Mouse (Mus musculus): ENCODE results near the gene Wnt4. TPM values are rescaled to one million over a fixed set of nuclear protein-coding genes. Genes with fewer than 3 reads are reported as not detected.

The Wnt4 gene
- polyA plus RNA-seq, 1 experiment: 0.05 TPM

DNA sequence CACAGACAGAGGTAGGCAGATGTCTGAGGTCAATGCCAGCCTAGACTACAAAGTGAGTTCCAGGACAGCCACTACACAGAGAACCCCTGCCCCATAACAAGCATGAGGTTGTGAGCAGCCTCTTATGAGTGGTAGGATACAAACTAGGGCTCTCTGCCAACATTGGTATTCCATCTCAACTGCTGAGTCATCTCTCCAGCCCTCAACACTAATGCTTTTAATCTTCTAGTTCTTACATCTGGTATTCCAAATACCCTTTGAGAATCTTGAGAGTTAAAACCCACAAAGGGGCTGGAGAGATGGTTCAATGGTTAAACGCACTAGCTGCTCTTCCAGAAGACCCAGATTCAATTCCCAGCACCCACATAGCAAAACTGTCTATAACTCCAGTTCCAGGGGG, 62.1 kb downstream of the Wnt4 start:
- WGBS: 60% methylated on average over 1 of the region's 1 CpGs
- H3K36me3 ChIP-seq (ENCODE audit: control insufficient read depth, insufficient read depth, low read length): peaks cover 13% of the 10 kb centered on the region
- no peak for DNase-seq (ENCODE audit: low read depth in 1 of 2, low spot score in 2 of 2)

DNA sequence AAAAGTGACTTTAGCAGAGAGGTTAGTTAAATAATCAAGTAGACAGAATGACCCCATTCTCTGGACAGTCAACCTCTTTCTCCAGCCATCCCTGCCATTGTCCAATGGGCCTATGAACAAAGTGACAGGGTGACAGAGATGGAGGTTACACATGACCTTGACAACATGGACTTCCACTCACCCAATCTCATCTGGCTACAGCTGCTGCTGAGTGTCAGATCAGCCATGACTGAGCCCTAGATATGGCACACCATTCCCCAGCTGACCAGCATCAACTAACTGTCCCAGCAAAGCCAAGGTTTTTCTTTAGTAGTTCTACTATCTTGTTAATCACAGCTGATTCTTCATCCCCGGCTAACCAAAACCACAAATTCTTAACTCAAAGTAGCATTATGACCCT, 65.5 kb downstream of the Wnt4 start:
- H3K36me3 ChIP-seq (ENCODE audit: control insufficient read depth, insufficient read depth, low read length): peaks cover 4% of the 10 kb centered on the region

More for the DNA sequence above, 62.1 kb downstream of the Wnt4 start:
- Histone ChIP-seq H3K27ac (ENCODE audit: insufficient read depth, low read length) (no peak overlapping the region), H3K27me3 (ENCODE audit: control insufficient read depth, insufficient read depth, low read length) (no peaks in the 10 kb centered on the region), H3K4me3 (ENCODE audit: extremely low read depth, insufficient read depth, insufficient read length) (no peak overlapping the region), H3K4me1 (ENCODE audit: control insufficient read depth, insufficient read depth, insufficient read length) (peaks cover 9% of the 10 kb centered on the region)
- TF ChIP-seq CTCF (IDR thresholded peaks at IDR 0.05; ENCODE audit: extremely low read depth, insufficient read depth, insufficient read length, insufficient replicate concordance): no peak
- TF ChIP-seq POLR2A (IDR thresholded peaks at IDR 0.05; ENCODE audit: low read depth, low read length): no peak

DNA sequence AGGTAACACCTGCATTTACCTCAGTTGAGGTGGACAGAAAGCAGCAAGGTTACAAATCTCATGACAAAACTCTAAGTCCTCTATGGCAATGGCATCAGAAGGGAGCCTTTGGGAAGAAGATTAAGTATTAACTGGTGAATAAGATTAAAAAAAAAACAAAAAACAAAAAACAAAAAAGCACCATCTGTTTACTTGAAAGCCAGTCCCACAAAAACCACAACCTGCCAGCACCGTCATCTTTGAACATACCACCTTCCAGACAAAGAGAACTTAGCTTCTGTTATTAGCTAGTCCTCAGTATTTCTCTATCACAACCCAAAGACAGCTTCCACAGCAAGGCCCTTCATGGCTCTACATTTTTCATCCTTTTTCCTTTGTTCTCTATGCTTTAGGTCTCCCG, 67.8 kb downstream of the Wnt4 start:
- Histone ChIP-seq H3K4me1 (ENCODE audit: control insufficient read depth, insufficient read depth, insufficient read length) (peaks cover 16% of the 10 kb centered on the region), H3K27me3 (ENCODE audit: control insufficient read depth, insufficient read depth, low read length) (no peaks in the 10 kb centered on the region), H3K36me3 (ENCODE audit: control insufficient read depth, insufficient read depth, low read length) (peaks cover 4% of the 10 kb centered on the region), H3K4me3 (ENCODE audit: extremely low read depth, insufficient read depth, insufficient read length) (no peak overlapping the region), H3K27ac (ENCODE audit: insufficient read depth, low read length) (no peak overlapping the region)
- DNase-seq (ENCODE audit: low read depth in 1 of 2, low spot score in 2 of 2): no peak
- WGBS: 45% methylated on average over 2 of the region's 2 CpGs
- no peak for TF ChIP-seq POLR2A (IDR thresholded peaks at IDR 0.05; ENCODE audit: low read depth, low read length)
- no peak for TF ChIP-seq CTCF (IDR thresholded peaks at IDR 0.05; ENCODE audit: extremely low read depth, insufficient read depth, insufficient read length, insufficient replicate concordance)

More for the DNA sequence above, 65.5 kb downstream of the Wnt4 start:
- no peak for DNase-seq (ENCODE audit: low read depth in 1 of 2, low spot score in 2 of 2)
- H3K4me1 ChIP-seq (ENCODE audit: control insufficient read depth, insufficient read depth, insufficient read length): peaks cover 17% of the 10 kb centered on the region
- H3K27me3 ChIP-seq (ENCODE audit: control insufficient read depth, insufficient read depth, low read length): no peaks in the 10 kb centered on the region
- 21% methylated on average over 1 of the region's 1 CpGs for WGBS
- no peak overlapping the region for H3K4me3 ChIP-seq (ENCODE audit: extremely low read depth, insufficient read depth, insufficient read length)
- no peak overlapping the region for H3K27ac ChIP-seq (ENCODE audit: insufficient read depth, low read length)
- TF ChIP-seq POLR2A (IDR thresholded peaks at IDR 0.05; ENCODE audit: low read depth, low read length) (no peak), CTCF (IDR thresholded peaks at IDR 0.05; ENCODE audit: extremely low read depth, insufficient read depth, insufficient read length, insufficient replicate concordance) (no peak)

DNA sequence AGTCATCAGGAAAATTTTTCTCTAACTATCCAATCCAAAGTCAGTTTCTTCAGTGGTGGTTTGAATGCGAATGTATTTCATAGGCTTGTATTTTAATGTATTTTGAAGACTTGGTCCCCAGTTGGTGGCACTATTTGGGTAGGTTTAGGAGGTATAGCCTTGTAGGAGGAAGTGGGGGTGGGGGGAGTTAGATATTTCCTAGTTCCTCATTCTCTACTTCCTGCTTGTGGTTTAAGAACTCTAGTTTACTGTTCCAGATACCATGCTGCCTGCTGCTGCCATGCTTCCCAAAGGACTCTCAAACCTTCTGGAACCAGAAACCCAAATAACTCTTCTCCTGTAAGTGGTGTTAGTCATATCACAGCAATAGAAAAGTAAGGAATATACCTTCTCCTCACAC, 68.5 kb downstream of the Wnt4 start:
- no peaks in the 10 kb centered on the region for H3K27me3 ChIP-seq (ENCODE audit: control insufficient read depth, insufficient read depth, low read length)
- peak; percentile 49 to 81 for DNase-seq (ENCODE audit: low read depth in 1 of 2, low spot score in 2 of 2)
- H3K36me3 ChIP-seq (ENCODE audit: control insufficient read depth, insufficient read depth, low read length): peaks cover 4% of the 10 kb centered on the region
- TF ChIP-seq CTCF (IDR thresholded peaks at IDR 0.05; ENCODE audit: extremely low read depth, insufficient read depth, insufficient read length, insufficient replicate concordance) (no peak), POLR2A (IDR thresholded peaks at IDR 0.05; ENCODE audit: low read depth, low read length) (no peak)
- H3K27ac ChIP-seq (ENCODE audit: insufficient read depth, low read length): no peak overlapping the region; the same call in 1 of the 2 replicates
- H3K4me1 ChIP-seq (ENCODE audit: control insufficient read depth, insufficient read depth, insufficient read length): peaks cover 19% of the 10 kb centered on the region
- WGBS: 34% methylated on average over 1 of the region's 1 CpGs
- H3K4me3 ChIP-seq (ENCODE audit: extremely low read depth, insufficient read depth, insufficient read length): no peak overlapping the region

Other genes starting within 250 kb of the Wnt4 start
- gene Zbtb40, start 228.7 kb upstream of the Wnt4 start, polyA plus RNA-seq (2012; rRNA removed): 8.8 and 12.6 TPM in 2 replicates
- 42.1 and 55.5 TPM in 2 replicates for gene Cdc42, start 80.2 kb downstream of the Wnt4 start, polyA plus RNA-seq (2012; rRNA removed)
- gene Cela3a, start 132.3 kb downstream of the Wnt4 start, polyA plus RNA-seq (2012; rRNA removed): 3.2 and 4.9 TPM in 2 replicates
- gene Cela3b, start 153.1 kb downstream of the Wnt4 start, polyA plus RNA-seq (2012; rRNA removed): 6,152 and 8,603 TPM in 2 replicates
- gene 1700013G24Rik, start 175.8 kb downstream of the Wnt4 start, polyA plus RNA-seq (2012; rRNA removed): not detected in 2 replicates
- gene Hspg2, start 191.3 kb downstream of the Wnt4 start, polyA plus RNA-seq (2012; rRNA removed): 24.4 and 27.0 TPM in 2 replicates

Data from spleen, adult 2 months (tissue).